Mouse (Mus musculus): ENCODE results near the gene Galnt4.
"Not testable (repeated sequence)": the region's sequence is repeated elsewhere in the genome, so short reads cannot be mapped to it uniquely, and the experiment has no call there.

The Galnt4 gene

GRCm38 (mm10) chr10:99157697-99158096 lies 49.7 kb downstream of the Galnt4 start:
- DNase-seq = not testable (repeated sequence)

DNA sequence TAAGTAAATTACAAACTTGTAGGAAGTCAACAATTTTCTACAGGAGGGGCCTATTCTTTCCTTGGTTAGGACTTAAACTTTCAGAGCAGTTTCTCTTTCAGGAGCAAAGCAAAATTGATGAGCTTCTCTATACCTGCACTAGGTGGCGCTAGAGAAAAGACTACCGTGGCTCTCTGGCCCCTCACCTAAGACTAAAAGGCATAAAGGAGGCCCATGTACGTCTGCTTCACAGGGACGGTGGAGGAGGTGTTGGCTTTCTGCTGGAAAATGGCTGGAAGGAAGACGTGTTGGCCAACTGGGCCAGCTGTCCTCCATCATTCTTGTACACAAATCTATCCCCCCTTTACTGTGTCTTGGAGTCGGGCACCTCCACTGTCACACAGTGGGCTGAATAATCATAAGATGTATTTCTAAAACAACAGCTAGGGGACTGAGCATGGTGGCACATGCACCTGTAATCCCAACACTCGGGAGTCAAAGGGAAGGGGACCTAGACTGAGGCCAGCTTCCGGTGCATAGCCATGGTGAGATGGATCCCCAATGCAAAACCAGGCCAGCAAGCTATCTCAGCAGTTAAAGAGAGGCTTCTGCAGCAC lies 54.1 kb downstream of the Galnt4 start:
- no peak for DNase-seq
